Mouse (Mus musculus) embryonic fibroblast, embryonic 13.5 days (primary cell): ENCODE data around the gene Lcn4.

Source experiments
- CTCF ChIP-seq: IDR thresholded peaks from 2 replicates; pipeline ENCODE4 v1.5.1; 2011; ENCODE audit warnings: mild to moderate bottlenecking, control low read depth, low read length, moderate library complexity, borderline replicate concordance; ENCODE audit not compliant: insufficient read depth
- POLR2A ChIP-seq: IDR thresholded peaks from 2 replicates; pipeline ENCODE4 v1.6.1; 2011; ENCODE audit warnings: low read depth, mild to moderate bottlenecking, control low read depth, low read length, moderate library complexity

DNA sequence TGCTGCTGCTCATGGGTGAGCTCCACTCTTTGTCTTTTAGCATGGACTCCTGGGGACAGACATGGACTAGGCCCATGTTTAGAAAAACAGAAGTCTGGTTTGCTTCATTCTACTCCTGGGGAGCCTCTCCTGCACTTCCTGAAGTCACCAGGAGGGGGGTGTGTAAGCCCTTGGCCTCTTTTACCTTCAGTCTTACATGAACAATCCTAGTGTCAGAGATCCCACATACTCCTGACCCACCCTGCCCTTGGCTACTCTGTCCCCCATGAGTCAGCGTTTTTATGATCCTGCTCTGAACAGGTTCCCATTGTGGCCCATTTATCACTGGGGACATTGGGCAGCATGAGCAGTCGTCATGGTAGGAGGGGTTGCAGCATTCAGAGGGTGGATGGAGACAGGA, 27.1 kb downstream of the Lcn4 start:
- no peak for TF ChIP-seq POLR2A
- no peak for TF ChIP-seq CTCF
